Mouse (Mus musculus) kidney, postnatal 25 days (tissue): ENCODE measurements at regions not wholly inside any gene's neighbourhood (a gene's known extent, or its start where the extent isn't known, plus 50 kb on each side); places are given as distances from the start of the nearest gene placed in this dataset.

Experiments used
- DNase-seq, 2 experiments: peaks; one replicate each; pipeline ENCODE4 v3.0.0; 2021; ENCODE audit warnings: mixed read lengths in 2 of 2

DNA sequence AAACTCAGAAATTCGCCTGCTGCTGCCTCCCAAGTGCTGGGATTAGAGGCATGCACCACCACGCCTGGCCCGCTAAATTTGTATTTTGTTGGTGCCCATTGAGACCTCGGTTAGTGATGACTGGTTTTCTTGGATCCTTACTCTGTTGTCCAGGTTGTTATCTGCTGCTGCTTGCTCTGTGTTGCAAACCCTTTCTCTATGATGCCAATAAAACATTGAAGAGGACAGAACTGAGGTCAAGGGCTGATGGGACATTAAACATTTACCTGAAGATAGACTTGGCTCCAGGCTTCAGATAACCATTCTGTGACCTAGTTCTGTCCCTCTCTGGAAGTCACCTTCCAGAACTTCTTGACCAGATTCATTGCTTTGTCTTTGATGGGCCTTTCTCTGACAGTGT is 97.5 kb upstream of the Sash1 start:
- DNase-seq = no peak

DNA sequence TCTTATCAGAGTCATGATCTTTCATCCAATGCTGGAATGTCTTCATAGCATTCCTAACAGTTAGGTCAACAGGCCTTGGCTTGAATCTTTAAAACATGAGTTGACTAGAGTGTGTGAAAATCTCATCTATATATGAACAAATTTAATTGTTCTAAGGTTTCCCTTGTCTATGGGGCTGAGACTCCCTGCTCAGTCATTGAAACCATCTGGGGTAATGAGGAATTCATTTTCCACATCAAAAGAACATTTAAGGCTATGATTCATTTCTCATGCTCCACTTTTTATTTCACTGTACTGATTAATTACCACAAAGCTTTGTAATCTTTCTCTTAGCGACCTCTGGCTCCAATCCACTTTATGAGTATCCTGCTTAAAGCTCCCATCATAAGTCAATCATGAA is 94.7 kb upstream of the Sash1 start:
- DNase-seq = no peak

GRCm38 (mm10) chr10:8978595-8978994 is 92.7 kb upstream of the Sash1 start:
- no peak for DNase-seq

GRCm38 (mm10) chr10:8973934-8974333 is 88.1 kb upstream of the Sash1 start:
- DNase-seq = peak in 1 of 2 experiments; percentile 26

DNA sequence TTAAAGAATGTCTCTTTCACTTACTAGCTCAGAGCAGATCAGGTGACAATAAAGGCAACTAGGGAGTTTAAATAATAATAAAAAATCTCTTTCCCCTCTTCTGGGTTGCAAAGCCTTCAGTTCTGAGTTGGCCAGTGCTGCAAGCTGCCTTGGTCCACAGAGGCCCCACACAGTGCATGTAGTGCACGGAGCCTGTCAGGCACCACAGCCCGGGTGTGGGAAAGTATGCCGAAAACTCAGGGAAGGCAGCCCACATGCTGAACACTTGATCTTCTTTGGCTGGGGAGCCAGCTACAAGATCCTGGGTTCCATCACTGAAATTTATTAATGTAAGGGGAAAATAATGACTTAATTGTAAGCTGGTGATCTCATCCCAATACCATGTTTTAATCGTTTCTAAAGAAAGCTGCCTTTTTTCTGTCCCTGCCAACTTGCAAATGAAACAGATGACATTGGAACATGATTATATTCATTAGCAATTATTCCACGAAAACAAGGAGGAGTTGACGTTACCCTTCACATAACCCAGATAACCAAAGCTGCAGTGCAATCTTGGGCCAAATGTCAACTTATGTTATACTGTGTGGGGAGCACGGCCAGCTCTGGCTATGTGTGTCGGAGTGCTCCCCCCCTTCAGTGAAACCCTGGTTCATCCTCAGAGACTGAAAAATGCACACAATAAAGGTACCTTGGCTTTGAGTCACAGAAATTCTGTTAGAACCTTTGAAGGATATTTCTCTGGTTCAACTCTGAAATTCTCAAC is 87.1 kb upstream of the Sash1 start:
- no peak for DNase-seq

GRCm38 (mm10) chr10:8970807-8971206 is 84.9 kb upstream of the Sash1 start:
- no peak for DNase-seq

GRCm38 (mm10) chr10:8969586-8969985 is 83.7 kb upstream of the Sash1 start:
- no peak for DNase-seq

- DNase-seq = no peak
Measured at GRCm38 (mm10) chr10:8969016-8969415, 83.1 kb upstream of the Sash1 start.

GRCm38 (mm10) chr10:8968276-8968923 is 82.5 kb upstream of the Sash1 start:
- peak; percentile 54 to 74 for DNase-seq

- no peak for DNase-seq
Measured at GRCm38 (mm10) chr10:8962921-8963320, 77.1 kb upstream of the Sash1 start.

DNA sequence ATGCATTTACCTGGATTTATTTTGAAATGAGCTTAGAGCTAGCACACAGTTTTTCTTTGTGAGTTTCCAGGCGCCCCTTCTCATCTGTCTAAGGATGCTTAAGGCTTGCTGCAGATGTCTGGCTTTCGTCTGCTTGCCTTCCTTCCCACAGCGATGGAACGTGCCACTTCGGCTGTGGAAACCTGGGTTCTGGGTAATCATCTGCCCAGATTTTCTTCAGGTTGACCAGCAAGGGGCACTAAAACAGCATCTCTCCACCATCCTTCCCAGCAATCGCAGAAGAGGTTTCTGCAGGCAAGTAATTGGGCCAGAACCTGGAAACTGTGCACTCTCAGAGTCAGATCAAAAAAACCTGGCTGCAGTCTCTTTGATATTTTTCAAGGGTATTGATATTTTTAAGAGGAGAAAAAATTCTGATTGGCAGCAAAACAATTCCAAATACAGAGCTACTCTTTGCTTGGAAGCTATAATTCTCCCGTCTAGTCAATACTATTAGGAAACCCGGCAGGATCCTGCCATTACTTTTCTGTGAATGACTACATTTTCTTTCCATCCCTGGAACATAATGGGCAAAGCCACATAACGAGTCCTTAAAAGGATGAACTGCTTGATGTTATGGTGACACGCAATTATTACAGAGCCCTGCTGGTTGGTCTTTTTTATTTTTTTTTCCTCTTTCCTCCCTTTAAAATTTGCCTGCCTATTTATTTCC is 75.2 kb upstream of the Sash1 start:
- DNase-seq = no peak

- DNase-seq = no peak
Measured at GRCm38 (mm10) chr10:8960275-8960960, 74.5 kb upstream of the Sash1 start.

DNA sequence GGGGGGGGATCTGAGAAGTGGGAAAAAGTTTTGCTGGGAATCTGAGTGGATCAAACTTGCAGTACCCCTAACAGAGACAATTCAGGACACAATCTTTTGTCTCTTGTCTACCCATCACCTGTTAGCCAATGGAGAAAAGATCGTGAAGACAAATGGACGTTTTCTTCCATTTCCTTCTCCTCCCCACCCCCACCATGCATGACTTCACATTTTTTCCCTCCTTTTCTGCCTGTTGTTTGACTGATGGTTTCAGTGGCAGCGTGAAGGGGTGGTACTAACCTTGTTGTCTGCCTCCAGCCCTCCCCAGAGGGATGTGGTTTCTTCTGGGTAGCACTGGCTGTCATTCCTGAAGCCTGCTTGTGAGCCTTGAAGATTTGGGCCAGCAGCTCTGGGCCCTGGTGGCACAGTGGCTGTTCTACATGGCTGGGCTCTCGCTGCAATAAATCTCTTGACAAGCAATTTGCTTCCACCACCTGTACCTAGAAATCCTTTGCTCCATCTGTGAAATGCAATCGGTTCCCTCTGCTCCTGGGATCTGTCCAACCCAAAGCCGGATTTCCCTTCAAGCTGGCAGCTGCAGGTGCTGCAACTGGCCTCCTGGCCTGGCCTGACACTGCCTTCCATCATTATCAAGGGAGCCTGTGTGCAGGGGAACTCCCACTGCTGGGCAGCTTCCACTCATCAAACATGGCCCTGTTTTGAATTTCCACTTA is 69.8 kb upstream of the Sash1 start:
- DNase-seq = no peak

DNA sequence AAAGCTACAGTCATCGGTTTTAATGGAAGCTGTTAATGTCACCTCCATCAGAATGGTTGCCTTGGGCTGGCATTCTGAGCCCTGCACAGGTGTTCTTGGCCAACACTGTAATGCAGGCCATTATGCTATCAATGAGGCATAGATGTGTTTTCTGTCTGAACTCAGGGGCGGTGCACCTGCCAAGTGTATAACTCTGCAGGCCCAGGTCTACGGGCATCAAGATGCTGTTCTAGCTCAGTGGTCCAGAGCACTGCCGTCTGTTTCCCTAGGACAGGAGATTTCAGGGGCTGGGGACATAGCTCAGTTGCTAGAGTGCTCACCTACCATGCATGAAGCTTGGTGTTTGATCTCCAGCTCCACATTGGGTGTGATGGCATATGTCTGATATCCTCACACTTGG is 68.1 kb upstream of the Sash1 start:
- DNase-seq = no peak

DNA sequence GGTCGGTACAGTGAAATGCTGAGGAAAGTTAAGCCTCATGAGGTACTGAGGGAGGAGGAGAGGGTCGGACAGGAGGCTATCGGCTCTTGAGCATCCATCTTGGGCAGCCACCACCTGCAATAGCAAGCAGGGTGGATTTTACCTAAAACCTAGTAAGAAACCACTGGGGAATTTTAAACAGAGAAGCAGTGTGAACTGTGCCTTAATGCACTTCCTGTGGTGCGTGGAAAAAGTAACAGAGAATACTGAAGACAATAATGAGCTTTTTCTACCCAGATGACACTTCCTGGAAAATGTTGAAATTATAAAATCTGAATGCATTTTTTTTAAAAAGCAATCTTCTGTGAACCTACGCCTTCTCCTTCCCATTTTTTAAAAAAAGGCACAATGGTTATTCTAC is 67.1 kb upstream of the Sash1 start:
- no peak for DNase-seq

DNA sequence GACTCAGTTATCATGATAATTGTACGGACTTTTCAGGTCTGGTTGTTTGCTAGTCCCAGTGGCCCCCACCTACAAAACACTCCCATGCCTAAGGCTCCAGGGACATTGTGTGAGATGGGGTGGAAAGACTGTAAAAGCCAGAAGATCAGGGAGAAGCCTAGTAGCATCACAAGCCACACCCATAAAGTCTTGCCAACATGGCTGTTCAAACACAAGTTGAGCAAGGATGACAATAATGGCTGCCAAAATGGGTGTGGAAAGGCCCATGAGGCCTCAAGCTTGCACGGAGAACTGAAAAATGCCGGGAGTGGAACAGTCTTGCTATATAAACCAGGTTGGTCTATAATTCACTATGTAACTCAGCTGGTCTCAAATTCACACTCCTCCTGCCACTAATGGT is 66.1 kb upstream of the Sash1 start:
- DNase-seq = no peak

DNA sequence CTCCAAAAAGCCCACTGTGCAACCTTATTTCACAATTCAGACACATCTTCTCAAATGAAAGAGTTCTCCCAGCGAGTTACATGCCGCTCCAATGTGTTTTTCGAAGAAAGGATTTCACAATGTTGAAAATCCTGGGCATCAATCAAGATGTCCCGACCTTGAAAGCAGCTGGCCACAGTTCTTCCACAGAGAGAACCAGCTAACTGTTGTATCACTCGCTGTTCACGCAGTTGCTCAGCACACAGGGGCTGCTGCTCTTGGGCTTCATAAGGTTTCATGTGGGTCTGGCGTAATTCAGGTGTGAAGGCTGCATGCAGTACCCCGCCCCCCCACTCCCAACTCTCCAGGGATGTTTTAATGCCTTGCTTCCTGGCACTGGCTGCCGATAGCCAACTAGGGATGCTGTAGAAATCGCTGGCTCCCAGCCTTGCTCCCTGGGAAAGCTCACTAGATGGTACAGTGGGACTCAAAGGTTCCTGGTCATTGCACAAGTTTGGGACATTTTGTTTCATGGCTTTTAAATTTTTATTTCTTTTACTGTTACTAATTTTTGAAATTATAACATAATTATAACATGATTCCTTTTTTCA is 65.5 kb upstream of the Sash1 start:
- peak in 1 of 2 experiments; percentile 49 for DNase-seq

GRCm38 (mm10) chr10:8948227-8948626 is 62.4 kb upstream of the Sash1 start:
- no peak for DNase-seq

DNA sequence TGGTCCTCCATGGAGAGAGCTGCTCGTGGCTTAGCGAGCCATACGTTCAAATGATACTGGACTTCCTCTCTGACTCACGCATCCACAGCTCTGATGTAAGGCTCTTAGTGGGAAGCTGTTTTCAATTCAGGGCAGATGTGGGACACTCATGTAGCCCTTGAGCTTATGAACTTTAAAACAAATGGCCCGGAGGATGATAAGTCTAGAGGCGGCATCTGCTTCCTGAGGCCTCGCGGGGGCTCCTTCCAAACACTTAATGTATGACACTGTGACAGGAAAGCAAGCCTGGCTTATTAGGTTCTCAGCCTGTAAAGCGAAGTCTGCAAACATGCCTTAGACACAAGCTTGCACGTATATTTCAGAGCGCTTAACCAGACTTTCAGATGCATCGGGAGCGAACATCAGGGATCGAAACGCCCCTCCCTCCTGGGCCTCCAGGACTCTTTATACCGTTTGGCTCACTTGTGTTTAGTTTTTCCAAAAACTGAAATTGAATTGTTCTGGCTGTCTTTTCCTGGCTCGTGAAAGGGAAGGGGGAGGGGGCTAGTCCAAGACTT is 59.4 kb upstream of the Sash1 start:
- DNase-seq = no peak

DNA sequence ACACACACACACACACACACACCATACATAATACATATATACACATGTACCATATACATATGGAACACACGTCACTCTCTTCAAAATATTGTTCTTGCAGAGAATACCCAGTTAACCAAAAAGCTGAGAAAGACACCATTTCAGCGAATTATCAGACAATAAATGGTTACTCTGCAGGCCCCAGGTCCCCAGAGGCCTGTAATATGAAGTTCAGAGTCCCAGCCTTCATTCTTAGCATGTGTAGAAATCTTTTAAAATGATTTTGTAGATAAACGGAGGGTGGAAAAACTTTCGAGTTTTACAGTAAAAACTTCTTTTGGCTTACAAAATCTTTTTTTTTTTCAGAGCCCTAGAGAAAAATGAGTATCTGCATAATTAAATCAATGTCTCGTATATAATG is 58.7 kb upstream of the Sash1 start:
- no peak for DNase-seq

- DNase-seq = no peak
Measured at GRCm38 (mm10) chr10:8943698-8944097, 57.8 kb upstream of the Sash1 start.

- DNase-seq = no peak
Measured at GRCm38 (mm10) chr10:8942967-8943471, 57.1 kb upstream of the Sash1 start.
